Comparison of ENCODE assay signal across 15 mouse cellular contexts in the genomic region with DNA sequence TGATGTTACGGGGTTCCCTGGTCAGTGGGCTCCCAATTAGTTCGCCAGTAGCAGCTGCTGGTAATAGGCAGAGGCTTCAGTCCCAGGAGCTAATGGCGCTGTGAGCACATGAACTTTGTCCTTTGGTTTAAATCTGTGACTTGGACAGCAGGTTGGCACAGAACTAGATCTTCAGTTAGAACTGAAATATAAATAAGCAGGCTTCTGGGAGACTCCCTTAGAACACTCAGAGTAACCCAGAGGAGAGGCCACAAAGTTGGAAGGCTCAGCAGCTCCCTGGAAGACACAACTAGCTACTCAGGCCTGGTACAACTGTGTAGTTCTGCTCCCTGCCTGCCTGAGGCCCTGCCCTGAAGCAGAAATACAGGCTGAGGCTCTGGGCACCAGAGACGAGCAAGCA.
DNase-seq lines count a peak whose midpoint lies in the region; ATAC-seq and TF ChIP-seq lines count a peak whose summit lies in the region.
"Had no signal": no experiment of that assay in that cellular context is flagged by ENCODE, and none has a peak within 500 bp of the region (broad histone marks: within the 10 kb centered on the region; RNA-seq: fewer than 3 reads in every experiment).

No protein-coding gene starts in this region.

- no peaks in the 10 kb centered on the region for H3K9me3 ChIP-seq in neural tube, embryonic 13.5 days
- H3K9me3 ChIP-seq in kidney, embryonic 16.5 days (ENCODE audit: low read length), result no peaks in the 10 kb centered on the region
- no peaks in the 10 kb centered on the region for H3K9me3 ChIP-seq in stomach, embryonic 16.5 days (replicated peaks; ENCODE audit: control insufficient read depth, low read length)
- H3K9me3 ChIP-seq: embryonic facial prominence, embryonic 15.5 days; limb, embryonic 13.5 days; lung, embryonic 15.5 days had no signal

- H3K9ac ChIP-seq in neural tube, embryonic 13.5 days, result 0 out of 2 replicates have a peak overlapping the region, but pooled peaks have one; percentile 26
- H3K9ac ChIP-seq in kidney, embryonic 16.5 days (replicated peaks; ENCODE audit: low read length), result no peak overlapping the region
- H3K9ac ChIP-seq in stomach, embryonic 16.5 days (ENCODE audit: low read length), result no peak overlapping the region
- H3K9ac ChIP-seq: embryonic facial prominence, embryonic 15.5 days; limb, embryonic 13.5 days; lung, embryonic 15.5 days had no signal

- no peaks in the 10 kb centered on the region for H3K27me3 ChIP-seq in neural tube, embryonic 13.5 days
- H3K27me3 ChIP-seq in kidney, embryonic 16.5 days (ENCODE audit: insufficient read depth, low read length), result no peaks in the 10 kb centered on the region
- H3K27me3 ChIP-seq in stomach, embryonic 16.5 days (ENCODE audit: control insufficient read depth, insufficient read depth, low read length), result no peaks in the 10 kb centered on the region
- H3K27me3 ChIP-seq: embryonic facial prominence, embryonic 15.5 days; limb, embryonic 13.5 days; lung, embryonic 15.5 days had no signal

- intact Hi-C loops in gastrocnemius, adult 2 months (cut with DNase I), result loop anchor here (10.0 kb wide), 1 partner anchor 192 kb away; no protein-coding TSS in a partner anchor
- intact Hi-C loops in gastrocnemius, postnatal 36 days (cut with DNase I), result no loop called here

- H3K4me3 ChIP-seq in gastrocnemius, adult 2 months, result no peak overlapping the region
- no peak overlapping the region for H3K4me3 ChIP-seq in neural tube, embryonic 13.5 days
- no peak overlapping the region for H3K4me3 ChIP-seq in kidney, embryonic 16.5 days (ENCODE audit: low read length)
- H3K4me3 ChIP-seq in stomach, embryonic 16.5 days (replicated peaks; ENCODE audit: low read length), result no peak overlapping the region
- H3K4me3 ChIP-seq: embryonic facial prominence, embryonic 15.5 days; limb, embryonic 13.5 days; lung, embryonic 15.5 days had no signal

- ATAC-seq in neural tube, embryonic 13.5 days (ENCODE audit: low read depth), result no peak
- no peak for ATAC-seq in kidney, embryonic 16.5 days (ENCODE audit: low FRiP score, low TSS enrichment)
- ATAC-seq in stomach, embryonic 16.5 days (ENCODE audit: insufficient read depth, low FRiP score), result no peak

- peak; percentile 70 for DNase-seq in gastrocnemius, adult 2 months
- DNase-seq in gastrocnemius, postnatal 36 days, result no peak
- DNase-seq in neural tube, embryonic 10.5 days (ENCODE audit: extremely low spot score, low spot score), result no peak
- no peak for DNase-seq in MN1 (ENCODE audit: low spot score)
- DNase-seq in embryo, embryonic 10.5 days (ENCODE audit: low spot score), result no peak
- DNase-seq: adrenal gland, postnatal 25 days; cerebellum, postnatal 10 days; heart, postnatal 14 days; layer of hippocampus, adult 9-11 months had no signal

- 46% methylated on average over 4 of the region's 4 CpGs for WGBS in neural tube, embryonic 13.5 days
- 61% methylated on average over 4 of the region's 4 CpGs for WGBS in kidney, embryonic 16.5 days
- 77% methylated on average over 4 of the region's 4 CpGs for WGBS in stomach, embryonic 16.5 days

- H3K36me3 ChIP-seq in neural tube, embryonic 13.5 days, result no peaks in the 10 kb centered on the region
- no peaks in the 10 kb centered on the region for H3K36me3 ChIP-seq in kidney, embryonic 16.5 days (ENCODE audit: insufficient read depth, low read length)
- no peaks in the 10 kb centered on the region for H3K36me3 ChIP-seq in stomach, embryonic 16.5 days (ENCODE audit: control insufficient read depth, insufficient read depth, low read length)
- H3K36me3 ChIP-seq: embryonic facial prominence, embryonic 15.5 days; limb, embryonic 13.5 days; lung, embryonic 15.5 days had no signal

- H3K4me1 ChIP-seq in neural tube, embryonic 13.5 days (replicated peaks), result peaks cover 62% of the 10 kb centered on the region
- peaks cover 35% of the 10 kb centered on the region for H3K4me1 ChIP-seq in kidney, embryonic 16.5 days (ENCODE audit: insufficient read depth, low read length)
- H3K4me1 ChIP-seq in stomach, embryonic 16.5 days (ENCODE audit: control insufficient read depth, insufficient read depth, low read length), result peaks cover 27% of the 10 kb centered on the region

- no peak for TF ChIP-seq CTCF in gastrocnemius, adult 2 months (IDR thresholded peaks at IDR 0.05)

- peak overlapping the region; percentile 87 for H3K27ac ChIP-seq in gastrocnemius, adult 2 months
- peak overlapping the region; percentile 75 for H3K27ac ChIP-seq in neural tube, embryonic 13.5 days (replicated peaks)
- 0 out of 2 replicates have a peak overlapping the region, but pooled peaks have one; percentile 36 for H3K27ac ChIP-seq in kidney, embryonic 16.5 days (ENCODE audit: low read length)
- peak overlapping the region; percentile 9; the same call in 1 of the 2 replicates for H3K27ac ChIP-seq in stomach, embryonic 16.5 days (ENCODE audit: low read length)
- H3K27ac ChIP-seq: embryonic facial prominence, embryonic 15.5 days; limb, embryonic 13.5 days; lung, embryonic 15.5 days had no signal

- no peak overlapping the region for H3K4me2 ChIP-seq in neural tube, embryonic 13.5 days
- H3K4me2 ChIP-seq in kidney, embryonic 16.5 days (replicated peaks; ENCODE audit: low read depth, low read length), result no peak overlapping the region
- H3K4me2 ChIP-seq in stomach, embryonic 16.5 days (ENCODE audit: low read depth, low read length), result no peak overlapping the region
- H3K4me2 ChIP-seq: embryonic facial prominence, embryonic 15.5 days; limb, embryonic 13.5 days; lung, embryonic 15.5 days had no signal

Comparison
In these comparisons a context has a peak if more than half of its experiments do, and no peak if none do; other contexts are left out.
1. H3K27ac ChIP-seq: peak in every context shown above with its lines; median percentile 87 in gastrocnemius, adult 2 months; 75 in neural tube, embryonic 13.5 days; 36 in kidney, embryonic 16.5 days; 9 in stomach, embryonic 16.5 days.